Mouse (Mus musculus): Measurements from ENCODE around the gene Hivep3.

DNA sequence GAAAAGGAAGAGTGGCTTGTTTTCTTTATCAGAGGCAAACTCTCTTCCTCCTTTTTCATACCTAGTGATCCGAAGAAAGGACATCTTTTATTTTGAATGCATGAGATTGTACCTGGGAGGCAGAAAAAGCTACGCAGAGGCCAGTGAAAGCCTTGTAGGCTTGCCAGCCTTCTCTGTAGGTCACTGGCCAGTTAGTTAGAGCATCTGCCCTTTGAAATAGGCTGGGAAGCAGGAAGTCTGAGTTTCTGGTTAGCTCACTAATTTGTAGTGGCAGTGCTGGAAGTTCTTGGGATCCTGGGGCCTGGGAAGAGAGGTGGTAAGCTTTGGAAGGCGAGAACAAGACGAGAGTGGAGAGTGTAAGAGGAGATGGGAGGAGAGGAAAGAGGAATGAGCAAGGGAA, 95.4 kb downstream of the Hivep3 start:
- no peak for TF ChIP-seq CTCF (IDR thresholded peaks at IDR 0.05; ENCODE audit: control insufficient read depth, insufficient read depth, insufficient replicate concordance, low read depth, low read length)
- TF ChIP-seq POLR2A (IDR thresholded peaks at IDR 0.05; ENCODE audit: control insufficient read depth, low read depth, low read length) = no peak
